Mouse (Mus musculus): Measurements from ENCODE around the gene Ankrd37. TPM values are rescaled to one million over a fixed set of nuclear protein-coding genes. Genes with fewer than 3 reads are reported as not detected.

Gene Ankrd37
- 21.7 and 22.7 TPM in 2 replicates for polyA plus RNA-seq (2014; fragmentation: Nextera tagmentation; extraction: Ambion mirVana)

DNA sequence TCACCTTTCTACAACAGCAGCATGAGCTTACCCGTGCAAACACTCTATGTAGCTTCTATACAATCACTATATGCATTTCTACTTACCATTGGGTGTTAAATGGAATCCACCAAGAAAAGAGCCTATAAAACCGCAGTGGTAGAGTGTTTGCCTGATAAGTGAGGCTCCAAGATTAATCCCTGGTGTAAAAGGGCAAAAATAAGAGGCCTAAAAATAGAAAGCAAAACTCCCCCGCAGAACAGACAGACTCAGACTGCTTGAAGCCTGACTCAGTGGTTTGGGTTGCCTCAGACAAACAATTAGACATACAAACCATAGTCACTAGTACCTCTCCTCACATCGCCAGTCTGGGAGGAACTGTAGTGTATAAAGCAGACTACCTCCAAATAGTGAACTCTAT is at the start of gene Ankrd37:
TSS of gene Ankrd37 (minus strand) at position 112 of the 400 bp plus-strand sequence.
- H3K9ac ChIP-seq (ENCODE audit: low read length), result no peak within 1 kb of the TSS
- ATAC-seq (replicated peaks; ENCODE audit: low FRiP score, low TSS enrichment, low read depth), result no peak
- WGBS, result 55% methylated on average over 4 of the region's 4 CpGs

DNA sequence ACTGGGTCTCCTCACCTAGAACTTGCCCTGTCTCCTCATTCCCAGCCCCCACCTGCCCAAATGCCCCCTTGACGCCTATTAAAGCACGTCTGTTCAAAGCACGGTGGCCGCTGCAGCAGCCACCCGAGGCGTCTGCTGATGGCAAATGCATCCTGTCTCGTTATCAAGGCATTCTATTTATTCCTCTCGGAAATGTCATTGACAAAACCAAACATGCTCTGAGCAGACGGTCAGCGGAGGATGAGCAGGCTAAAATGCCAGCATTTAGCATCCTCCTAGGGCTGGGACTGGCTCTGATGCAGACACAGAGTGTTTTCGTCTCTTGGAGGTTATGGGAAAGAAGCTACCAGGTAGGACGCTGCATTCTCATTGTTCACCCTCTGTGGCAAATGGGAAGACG is 34.8 kb upstream of the Ankrd37 start:
- H3K4me3 ChIP-seq (ENCODE audit: low read depth, low read length), result no peak overlapping the region

More for the DNA sequence above, at the start of gene Ankrd37:
- H3K4me2 ChIP-seq (ENCODE audit: low read length), result peak within 1 kb of the TSS; percentile 15; the same call in 1 of the 2 replicates
- H3K4me1 ChIP-seq (replicated peaks; ENCODE audit: control insufficient read depth, insufficient read depth, low read length), result peaks cover 3% of the 10 kb centered on the region; the same call in 1 of the 2 replicates
- no peak for DNase-seq (ENCODE audit: low spot score)
- no peaks in the 10 kb centered on the region for H3K36me3 ChIP-seq (ENCODE audit: control insufficient read depth, insufficient read depth, low read length)
- H3K4me3 ChIP-seq (ENCODE audit: low read depth, low read length), result no peak within 1 kb of the TSS
- H3K27ac ChIP-seq (ENCODE audit: low read depth), result peak within 1 kb of the TSS; percentile 47; the same call in 1 of the 2 replicates
- H3K27me3 ChIP-seq (replicated peaks; ENCODE audit: control insufficient read depth, insufficient read depth, low read length), result no peaks in the 10 kb centered on the region
- H3K9me3 ChIP-seq (ENCODE audit: control insufficient read depth, low read length), result no peaks in the 10 kb centered on the region

DNA sequence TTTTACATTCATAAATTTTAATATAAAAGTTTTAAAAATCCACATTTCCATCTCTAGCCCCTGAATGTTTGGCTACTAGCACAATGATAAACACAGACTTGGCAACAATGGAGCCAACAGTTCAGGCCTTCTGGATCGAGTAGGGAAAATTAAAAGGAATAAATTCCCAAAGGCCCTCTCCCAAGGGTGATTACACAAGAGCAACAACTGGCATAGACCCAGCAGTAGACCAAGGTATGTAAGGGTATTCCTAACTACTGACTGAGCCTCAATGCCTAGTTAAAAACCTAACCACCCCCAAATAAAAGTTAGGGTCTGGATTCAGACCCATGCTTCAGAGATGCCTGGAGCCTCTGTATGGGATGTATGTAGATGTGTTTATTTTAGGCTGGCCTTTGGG is 34.2 kb upstream of the Ankrd37 start:
- Histone ChIP-seq H3K4me3 (ENCODE audit: low read depth, low read length) (no peak overlapping the region), H3K9me3 (ENCODE audit: control insufficient read depth, low read length) (no peaks in the 10 kb centered on the region), H3K27ac (ENCODE audit: low read depth) (no peak overlapping the region), H3K27me3 (replicated peaks; ENCODE audit: control insufficient read depth, insufficient read depth, low read length) (no peaks in the 10 kb centered on the region), H3K9ac (ENCODE audit: low read length) (no peak overlapping the region), H3K4me1 (replicated peaks; ENCODE audit: control insufficient read depth, insufficient read depth, low read length) (no peaks in the 10 kb centered on the region), H3K36me3 (ENCODE audit: control insufficient read depth, insufficient read depth, low read length) (peaks cover 18% of the 10 kb centered on the region; the same call in 1 of the 2 replicates), H3K4me2 (ENCODE audit: low read length) (no peak overlapping the region)
- DNase-seq (ENCODE audit: low spot score) (peak; percentile 29), ATAC-seq (replicated peaks; ENCODE audit: low FRiP score, low TSS enrichment, low read depth) (no peak)
- WGBS, result 66% methylated on average over 1 of the region's 1 CpGs

More for the DNA sequence above, 34.8 kb upstream of the Ankrd37 start:
- DNase-seq (ENCODE audit: low spot score) (peak; percentile 40), ATAC-seq (replicated peaks; ENCODE audit: low FRiP score, low TSS enrichment, low read depth) (no peak)
- WGBS, result 76% methylated on average over 13 of the region's 13 CpGs
- H3K27me3 ChIP-seq (replicated peaks; ENCODE audit: control insufficient read depth, insufficient read depth, low read length), result no peaks in the 10 kb centered on the region
- H3K4me2 ChIP-seq (ENCODE audit: low read length), result no peak overlapping the region
- no peaks in the 10 kb centered on the region for H3K4me1 ChIP-seq (replicated peaks; ENCODE audit: control insufficient read depth, insufficient read depth, low read length)
- H3K9ac ChIP-seq (ENCODE audit: low read length), result no peak overlapping the region
- no peak overlapping the region for H3K27ac ChIP-seq (ENCODE audit: low read depth)
- no peaks in the 10 kb centered on the region for H3K9me3 ChIP-seq (ENCODE audit: control insufficient read depth, low read length)
- H3K36me3 ChIP-seq (ENCODE audit: control insufficient read depth, insufficient read depth, low read length), result peaks cover 16% of the 10 kb centered on the region; the same call in 1 of the 2 replicates

DNA sequence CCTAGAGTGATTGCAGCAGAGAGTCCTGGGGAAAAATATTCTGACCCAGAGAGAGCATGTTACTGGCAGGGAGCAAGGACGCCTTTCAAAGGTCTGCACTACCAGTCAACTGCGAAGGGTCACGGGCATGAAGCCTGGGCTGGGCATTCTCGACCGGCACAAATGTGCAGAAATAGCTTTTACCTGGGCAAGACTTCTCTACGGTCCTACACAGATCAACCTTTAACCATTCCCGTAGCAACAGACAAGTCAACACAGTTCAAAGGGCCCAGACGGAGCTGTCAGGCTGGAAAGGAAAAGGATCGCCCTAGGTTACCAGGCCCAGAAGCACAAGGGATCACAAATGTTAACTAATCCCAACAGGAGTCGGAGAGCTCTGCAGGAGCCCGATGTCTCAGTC is 30.7 kb upstream of the Ankrd37 start:
- 69% methylated on average over 11 of the region's 11 CpGs for WGBS
- H3K9ac ChIP-seq (ENCODE audit: low read length), result no peak overlapping the region

DNA sequence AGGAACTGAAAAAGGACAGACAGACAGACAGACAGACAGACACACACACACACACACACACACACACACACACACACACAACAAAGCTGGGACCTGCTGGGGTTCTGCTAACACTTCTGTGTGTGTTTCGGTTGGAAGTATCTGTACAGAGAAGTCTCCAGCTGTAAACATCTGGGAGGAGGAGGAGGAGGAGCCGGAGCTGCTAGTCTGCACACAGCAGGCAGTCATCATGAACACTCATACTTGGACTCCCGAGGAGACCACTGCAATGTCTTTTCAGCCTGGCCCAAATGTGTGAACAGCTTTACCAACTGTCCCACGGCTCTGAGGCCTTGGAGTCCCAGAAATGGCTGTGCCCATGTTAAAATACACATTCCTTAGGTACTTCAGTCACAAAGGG is 18.9 kb upstream of the Ankrd37 start:
- no peaks in the 10 kb centered on the region for H3K9me3 ChIP-seq (ENCODE audit: control insufficient read depth, low read length)
- DNase-seq (ENCODE audit: low spot score), result no peak
- no peak overlapping the region for H3K9ac ChIP-seq (ENCODE audit: low read length)
- H3K27ac ChIP-seq (ENCODE audit: low read depth), result no peak overlapping the region
- no peak overlapping the region for H3K4me3 ChIP-seq (ENCODE audit: low read depth, low read length)
- ATAC-seq (replicated peaks; ENCODE audit: low FRiP score, low TSS enrichment, low read depth), result no peak
- H3K4me2 ChIP-seq (ENCODE audit: low read length), result no peak overlapping the region
- WGBS, result 41% methylated on average over 4 of the region's 4 CpGs
- no peaks in the 10 kb centered on the region for H3K4me1 ChIP-seq (replicated peaks; ENCODE audit: control insufficient read depth, insufficient read depth, low read length)
- H3K27me3 ChIP-seq (replicated peaks; ENCODE audit: control insufficient read depth, insufficient read depth, low read length), result no peaks in the 10 kb centered on the region
- no peaks in the 10 kb centered on the region for H3K36me3 ChIP-seq (ENCODE audit: control insufficient read depth, insufficient read depth, low read length)

More for the DNA sequence above, 30.7 kb upstream of the Ankrd37 start:
- no peaks in the 10 kb centered on the region for H3K27me3 ChIP-seq (replicated peaks; ENCODE audit: control insufficient read depth, insufficient read depth, low read length)
- H3K9me3 ChIP-seq (ENCODE audit: control insufficient read depth, low read length), result no peaks in the 10 kb centered on the region
- peaks cover 9% of the 10 kb centered on the region; the same call in 1 of the 2 replicates for H3K36me3 ChIP-seq (ENCODE audit: control insufficient read depth, insufficient read depth, low read length)
- no peak for ATAC-seq (replicated peaks; ENCODE audit: low FRiP score, low TSS enrichment, low read depth)
- no peak overlapping the region for H3K4me3 ChIP-seq (ENCODE audit: low read depth, low read length)
- no peak overlapping the region for H3K4me2 ChIP-seq (ENCODE audit: low read length)
- no peak for DNase-seq (ENCODE audit: low spot score)
- H3K4me1 ChIP-seq (replicated peaks; ENCODE audit: control insufficient read depth, insufficient read depth, low read length), result no peaks in the 10 kb centered on the region
- no peak overlapping the region for H3K27ac ChIP-seq (ENCODE audit: low read depth)

DNA sequence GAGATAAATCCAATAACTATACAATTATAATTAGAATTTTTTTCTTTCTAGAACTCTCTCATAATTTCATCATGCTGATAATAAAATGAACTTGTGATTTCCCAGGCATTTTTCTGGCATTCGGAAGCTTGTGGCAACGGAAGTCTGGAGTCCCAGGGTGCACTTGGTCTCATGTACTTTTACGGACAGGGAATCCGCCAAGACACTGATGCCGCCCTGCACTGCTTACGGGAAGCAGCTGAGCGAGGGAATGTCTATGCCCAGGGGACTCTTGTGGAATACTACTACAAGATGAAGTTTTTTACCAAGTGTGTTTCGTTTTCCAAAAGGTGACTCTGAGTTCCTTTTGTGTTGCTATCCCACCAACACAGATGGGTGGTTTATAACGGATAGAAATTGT is 17.3 kb upstream of the Ankrd37 start:
- Histone ChIP-seq H3K4me2 (ENCODE audit: low read length) (no peak overlapping the region), H3K4me1 (replicated peaks; ENCODE audit: control insufficient read depth, insufficient read depth, low read length) (no peaks in the 10 kb centered on the region), H3K27ac (ENCODE audit: low read depth) (no peak overlapping the region), H3K27me3 (replicated peaks; ENCODE audit: control insufficient read depth, insufficient read depth, low read length) (no peaks in the 10 kb centered on the region), H3K9me3 (ENCODE audit: control insufficient read depth, low read length) (no peaks in the 10 kb centered on the region), H3K4me3 (ENCODE audit: low read depth, low read length) (no peak overlapping the region), H3K36me3 (ENCODE audit: control insufficient read depth, insufficient read depth, low read length) (no peaks in the 10 kb centered on the region), H3K9ac (ENCODE audit: low read length) (no peak overlapping the region)
- ATAC-seq (replicated peaks; ENCODE audit: low FRiP score, low TSS enrichment, low read depth), result no peak
- WGBS, result 94% methylated on average over 9 of the region's 9 CpGs
- DNase-seq (ENCODE audit: low spot score), result no peak

DNA sequence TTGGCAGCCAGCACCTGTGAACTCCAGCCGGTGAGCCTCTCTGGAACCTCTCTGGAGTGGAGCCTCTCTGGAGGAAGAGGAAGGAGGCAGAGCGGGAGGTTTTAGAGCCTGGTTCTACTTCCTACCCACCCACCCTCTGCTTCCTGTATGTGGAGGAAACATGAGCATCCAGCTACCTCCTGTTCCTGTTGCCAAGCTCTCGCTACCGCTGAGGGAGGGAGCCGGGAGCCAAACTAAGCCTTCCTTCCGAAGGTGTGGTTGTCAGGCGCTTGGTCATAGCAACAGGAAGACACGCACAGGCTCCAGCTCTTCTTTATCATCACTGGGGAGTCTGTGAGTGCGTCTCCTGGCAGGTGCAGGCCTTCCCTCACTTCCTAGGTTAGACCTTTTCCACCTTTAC is 16.7 kb upstream of the Ankrd37 start:
- ATAC-seq (replicated peaks; ENCODE audit: low FRiP score, low TSS enrichment, low read depth) (no peak), DNase-seq (ENCODE audit: low spot score) (no peak)
- Histone ChIP-seq H3K36me3 (ENCODE audit: control insufficient read depth, insufficient read depth, low read length) (no peaks in the 10 kb centered on the region), H3K4me2 (ENCODE audit: low read length) (no peak overlapping the region), H3K9ac (ENCODE audit: low read length) (no peak overlapping the region), H3K27ac (ENCODE audit: low read depth) (no peak overlapping the region), H3K9me3 (ENCODE audit: control insufficient read depth, low read length) (no peaks in the 10 kb centered on the region), H3K27me3 (replicated peaks; ENCODE audit: control insufficient read depth, insufficient read depth, low read length) (no peaks in the 10 kb centered on the region), H3K4me1 (replicated peaks; ENCODE audit: control insufficient read depth, insufficient read depth, low read length) (no peaks in the 10 kb centered on the region), H3K4me3 (ENCODE audit: low read depth, low read length) (no peak overlapping the region)
- 83% methylated on average over 9 of the region's 9 CpGs for WGBS

DNA sequence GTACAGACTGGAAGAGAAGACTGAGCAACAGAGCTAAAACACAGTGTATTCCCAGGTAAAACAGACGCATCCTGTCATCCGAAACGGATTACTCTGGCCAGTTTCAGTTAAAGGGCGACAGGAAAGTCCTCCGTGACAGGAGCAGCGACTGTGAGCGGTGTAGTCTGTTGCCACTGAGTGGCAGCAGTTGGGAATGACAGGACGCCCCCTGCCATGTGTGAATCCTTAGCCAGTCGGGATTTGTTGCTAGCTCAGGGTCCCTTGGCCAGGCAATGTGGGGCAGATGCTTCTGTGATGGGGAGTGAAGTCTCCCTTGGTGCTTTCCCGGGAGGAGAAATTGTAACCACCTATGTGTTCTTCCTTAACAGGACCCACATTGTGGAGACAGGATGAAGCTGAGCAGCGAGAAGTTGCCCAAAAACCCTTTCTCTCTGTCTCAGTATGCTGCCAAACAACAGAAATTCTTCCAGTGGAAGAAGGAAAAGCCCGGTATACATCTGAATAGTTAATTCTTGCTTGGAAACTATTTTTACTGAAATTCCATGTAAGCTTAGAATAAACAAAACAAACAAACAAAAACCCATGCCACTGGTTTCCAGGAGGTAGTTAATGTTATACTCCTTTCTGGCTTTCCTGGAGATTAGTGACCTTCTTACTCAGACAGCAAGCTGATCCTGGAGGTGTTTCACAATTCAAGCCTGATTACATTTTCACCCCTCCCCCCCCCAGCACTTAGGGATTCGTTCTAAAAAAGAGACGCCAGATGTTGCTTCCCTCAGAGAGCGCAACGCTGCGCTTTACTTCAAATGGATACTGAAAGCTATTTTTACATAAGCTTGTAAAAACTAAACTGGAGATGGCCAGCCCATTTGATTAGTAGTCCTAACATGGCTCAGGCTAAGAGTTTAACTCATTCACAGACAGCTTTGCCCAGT is 5.5 kb upstream of the Ankrd37 start:
- no peak overlapping the region for H3K27ac ChIP-seq (ENCODE audit: low read depth)
- peak overlapping the region; percentile 32 for H3K4me2 ChIP-seq (ENCODE audit: low read length)
- DNase-seq (ENCODE audit: low spot score) (no peak), ATAC-seq (replicated peaks; ENCODE audit: low FRiP score, low TSS enrichment, low read depth) (no peak)
- no peak overlapping the region for H3K9ac ChIP-seq (ENCODE audit: low read length)
- no peaks in the 10 kb centered on the region for H3K9me3 ChIP-seq (ENCODE audit: control insufficient read depth, low read length)
- peaks cover 8% of the 10 kb centered on the region; the same call in 1 of the 2 replicates for H3K4me1 ChIP-seq (replicated peaks; ENCODE audit: control insufficient read depth, insufficient read depth, low read length)
- no peaks in the 10 kb centered on the region for H3K27me3 ChIP-seq (replicated peaks; ENCODE audit: control insufficient read depth, insufficient read depth, low read length)
- H3K4me3 ChIP-seq (ENCODE audit: low read depth, low read length), result no peak overlapping the region
- H3K36me3 ChIP-seq (ENCODE audit: control insufficient read depth, insufficient read depth, low read length), result no peaks in the 10 kb centered on the region
- WGBS, result 19% methylated on average over 17 of the region's 17 CpGs

All from intestine, embryonic 14.5 days (tissue).